Mouse (Mus musculus): ENCODE data around the gene Car10.
"Not testable (repeated sequence)": the region's sequence is repeated elsewhere in the genome, so short reads cannot be mapped to it uniquely, and the experiment has no call there.

Car10 gene

GRCm38 (mm10) chr11:93401167-93401566 is 303.3 kb downstream of the Car10 start:
- not testable (repeated sequence) for DNase-seq

- no peak for DNase-seq
Observed at GRCm38 (mm10) chr11:93407981-93408380, 310.2 kb downstream of the Car10 start.

- no peak for DNase-seq
Observed at GRCm38 (mm10) chr11:93431482-93431881, 333.7 kb downstream of the Car10 start.

GRCm38 (mm10) chr11:93434997-93435915 is 337.4 kb downstream of the Car10 start:
- DNase-seq = no peak

GRCm38 (mm10) chr11:93436892-93437291 is 339.1 kb downstream of the Car10 start:
- DNase-seq = no peak

GRCm38 (mm10) chr11:93440466-93440865 is 342.6 kb downstream of the Car10 start:
- no peak for DNase-seq

- no peak for DNase-seq
Observed at GRCm38 (mm10) chr11:93443777-93444176, 345.9 kb downstream of the Car10 start.

GRCm38 (mm10) chr11:93444741-93445140 is 346.9 kb downstream of the Car10 start:
- no peak for DNase-seq

- DNase-seq = no peak
Observed at GRCm38 (mm10) chr11:93447566-93447965, 349.7 kb downstream of the Car10 start.

- no peak for DNase-seq
Observed at GRCm38 (mm10) chr11:93448290-93449256, 350.7 kb downstream of the Car10 start.

- no peak for DNase-seq
Observed at GRCm38 (mm10) chr11:93450535-93450934, 352.7 kb downstream of the Car10 start.

GRCm38 (mm10) chr11:93466221-93466620 is 368.4 kb downstream of the Car10 start:
- DNase-seq = no peak

- no peak for DNase-seq
Observed at GRCm38 (mm10) chr11:93467711-93468110, 369.9 kb downstream of the Car10 start.

- no peak for DNase-seq
Observed at GRCm38 (mm10) chr11:93470771-93471170, 372.9 kb downstream of the Car10 start.

GRCm38 (mm10) chr11:93471573-93472179 is 373.8 kb downstream of the Car10 start:
- peak in 1 of 2 experiments; percentile 2 for DNase-seq

- no peak for DNase-seq
Observed at GRCm38 (mm10) chr11:93484661-93485060, 386.8 kb downstream of the Car10 start.

- DNase-seq = no peak
Observed at GRCm38 (mm10) chr11:93487021-93487420, 389.2 kb downstream of the Car10 start.

GRCm38 (mm10) chr11:93487913-93488604 is 390.2 kb downstream of the Car10 start:
- DNase-seq = no peak

- DNase-seq = no peak
Observed at GRCm38 (mm10) chr11:93490211-93490820, 392.5 kb downstream of the Car10 start.

- DNase-seq = no peak
Observed at GRCm38 (mm10) chr11:93497896-93498295, 400.1 kb downstream of the Car10 start.

GRCm38 (mm10) chr11:93500442-93500841 is 402.6 kb downstream of the Car10 start:
- DNase-seq = no peak

GRCm38 (mm10) chr11:93501671-93502070 is 403.8 kb downstream of the Car10 start:
- DNase-seq = no peak
